Mouse (Mus musculus): Measurements from ENCODE around the gene Tmem178.

- TF ChIP-seq CTCF (conservative IDR thresholded peaks at IDR 0.05; ENCODE audit: low read length) (no peak), NANOG (IDR thresholded peaks at IDR 0.05; ENCODE audit: borderline replicate concordance, low read length) (no peak)
Observed at GRCm38 (mm10) chr17:81031830-81032442, 87.5 kb downstream of the Tmem178 start.
